Mouse (Mus musculus) activated CD4-positive, CD25-positive, alpha-beta regulatory T cell, adult 4 months (primary cell): ENCODE results near the gene Zfp574. TPM values are rescaled to one million over a fixed set of nuclear protein-coding genes. Genes with fewer than 3 reads are reported as not detected.
"Not testable (repeated sequence)": the region's sequence is repeated elsewhere in the genome, so short reads cannot be mapped to it uniquely, and the experiment has no call there.

Source experiments
- ATAC-seq: one replicate; pipeline ENCODE4 v1.8.0; 2017
- polyA plus RNA-seq, 2 experiments: library from polyadenylated mRNA; unstranded; fragments of 100-300 nt; shearing (Covaris generic); gene quantifications; one replicate each; pipeline ENCODE4 v1.2.1; 2017

Gene Zfp574
- 10 to 100 TPM in 1 of 2 experiments, 1 to 10 TPM in 1; 8.9 to 14.2 TPM for polyA plus RNA-seq

GRCm38 (mm10) chr7:25071979-25072715 is at the start of gene Zfp574, which contains the start of gene Grik5:
Zfp574 (plus strand) TSS chr7:25072567.
Grik5 (minus strand) TSS chr7:25072346.
- ATAC-seq = no peak

GRCm38 (mm10) chr7:25025855-25026439 is 46.4 kb upstream of the Zfp574 start:
- ATAC-seq = no peak

- no peak for ATAC-seq
These were observed 45.9 kb upstream of the Zfp574 start for GRCm38 (mm10) chr7:25026452-25026851.

- no peak for ATAC-seq
These were observed 42.2 kb upstream of the Zfp574 start for GRCm38 (mm10) chr7:25030032-25030753.

- ATAC-seq = no peak
These were observed 40.8 kb upstream of the Zfp574 start for GRCm38 (mm10) chr7:25031528-25031927.

- ATAC-seq = no peak
These were observed 37.6 kb upstream of the Zfp574 start for GRCm38 (mm10) chr7:25034796-25035195.

- ATAC-seq = no peak
These were observed 36.5 kb upstream of the Zfp574 start for GRCm38 (mm10) chr7:25035916-25036315.

GRCm38 (mm10) chr7:25041921-25042320 is 30.4 kb upstream of the Zfp574 start:
- ATAC-seq = no peak

- ATAC-seq = not testable (repeated sequence)
These were observed 27.8 kb upstream of the Zfp574 start for GRCm38 (mm10) chr7:25044599-25044998.

GRCm38 (mm10) chr7:25047363-25047762 is 25.0 kb upstream of the Zfp574 start:
- ATAC-seq = no peak

- no peak for ATAC-seq
These were observed 23.0 kb upstream of the Zfp574 start for GRCm38 (mm10) chr7:25049295-25049930.

GRCm38 (mm10) chr7:25052587-25052986 is 19.8 kb upstream of the Zfp574 start:
- no peak for ATAC-seq

GRCm38 (mm10) chr7:25056951-25057350 is 15.4 kb upstream of the Zfp574 start:
- no peak for ATAC-seq

GRCm38 (mm10) chr7:25057888-25058287 is 14.5 kb upstream of the Zfp574 start:
- no peak for ATAC-seq

- ATAC-seq = no peak
These were observed 14.0 kb upstream of the Zfp574 start for GRCm38 (mm10) chr7:25058394-25058793.

GRCm38 (mm10) chr7:25058836-25059235 is 13.5 kb upstream of the Zfp574 start:
- no peak for ATAC-seq

- no peak for ATAC-seq
These were observed 9.0 kb upstream of the Zfp574 start for GRCm38 (mm10) chr7:25063346-25063745.

GRCm38 (mm10) chr7:25063900-25064299 is 8.5 kb upstream of the Zfp574 start:
- no peak for ATAC-seq

- no peak for ATAC-seq
These were observed 5.0 kb upstream of the Zfp574 start for GRCm38 (mm10) chr7:25067338-25067737.

GRCm38 (mm10) chr7:25067909-25068656 is 4.3 kb upstream of the Zfp574 start:
- no peak for ATAC-seq

- ATAC-seq = no peak
These were observed 3.6 kb upstream of the Zfp574 start for GRCm38 (mm10) chr7:25068724-25069123.

GRCm38 (mm10) chr7:25072716-25073390 is 486 bp downstream of the Zfp574 start:
- ATAC-seq = no peak
